Mouse (Mus musculus) lung, postnatal 0 days (tissue): ENCODE data around the gene Rnf26.

Source experiments
- CTCF ChIP-seq: IDR thresholded peaks from 2 replicates; pipeline ENCODE4 v1.5.1; 2016; ENCODE audit warnings: antibody characterized with exemption, mild to moderate bottlenecking
- EP300 ChIP-seq: IDR thresholded peaks from 2 replicates; pipeline ENCODE4 v1.6.1; 2016; ENCODE audit warnings: antibody characterized with exemption, mild to moderate bottlenecking, control low read depth

DNA sequence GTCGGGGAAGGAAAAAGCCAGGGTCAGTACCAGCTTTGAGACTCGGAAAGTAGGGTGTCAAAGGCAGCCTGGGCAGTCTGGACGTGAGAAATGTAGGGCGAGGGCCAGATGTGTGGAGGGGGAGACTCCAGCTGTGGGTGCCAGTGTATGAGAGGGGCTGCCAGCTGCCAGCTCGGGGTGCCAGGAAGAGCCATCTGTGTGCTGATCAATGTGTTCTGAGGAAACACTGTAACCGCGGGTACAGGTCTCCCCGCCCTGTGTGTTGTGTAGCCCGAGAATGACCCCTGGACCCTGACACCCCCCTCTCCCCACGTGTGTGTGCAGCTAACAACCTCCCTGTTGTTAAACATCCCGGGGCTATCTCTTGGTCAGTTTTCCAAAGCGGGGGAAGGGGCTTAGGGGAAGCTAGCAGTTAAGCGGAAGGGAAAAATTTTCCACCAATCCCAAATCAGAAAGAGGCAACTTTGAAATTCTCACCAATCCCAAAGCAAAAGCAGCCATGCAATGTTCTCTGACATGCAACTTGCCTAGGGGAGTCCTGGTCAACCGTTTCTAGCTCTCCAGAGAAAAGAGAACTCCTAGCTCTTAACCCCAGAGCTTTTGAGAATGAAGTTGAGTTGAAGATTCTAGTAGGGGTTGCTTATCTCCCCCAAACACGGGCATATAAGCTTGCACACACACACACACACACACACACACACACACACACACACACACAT, 45.9 kb downstream of the Rnf26 start:
- TF ChIP-seq CTCF (no peak), EP300 (no peak)
